Mouse (Mus musculus): ENCODE measurements around the gene Fam161a.
A peak's percentile ranks its signal among the peaks of the same experiment; 100 is the strongest.
"Not testable (repeated sequence)": the region's sequence is repeated elsewhere in the genome, so short reads cannot be mapped to it uniquely, and the experiment has no call there.

The Fam161a gene

GRCm38 (mm10) chr11:23049642-23050041 lies 42.3 kb downstream of the Fam161a start:
- DNase-seq (ENCODE audit: low read depth, low spot score), result no peak

- no peak for DNase-seq (ENCODE audit: low read depth, low spot score)
Observed at GRCm38 (mm10) chr11:23052353-23052752, 45.0 kb downstream of the Fam161a start.

- no peak for DNase-seq (ENCODE audit: low read depth, low spot score)
Observed at GRCm38 (mm10) chr11:23063153-23063552, 55.8 kb downstream of the Fam161a start.

GRCm38 (mm10) chr11:23063857-23064256 lies 56.5 kb downstream of the Fam161a start:
- DNase-seq (ENCODE audit: low read depth, low spot score), result peak; percentile 26

GRCm38 (mm10) chr11:23064276-23064675 lies 56.9 kb downstream of the Fam161a start:
- DNase-seq (ENCODE audit: low read depth, low spot score), result not testable (repeated sequence)

GRCm38 (mm10) chr11:23065167-23065668 lies 57.9 kb downstream of the Fam161a start:
- DNase-seq (ENCODE audit: low read depth, low spot score), result no peak

- peak; percentile 87 for DNase-seq (ENCODE audit: low read depth, low spot score)
Observed at GRCm38 (mm10) chr11:23067395-23068136, 60.2 kb downstream of the Fam161a start.

GRCm38 (mm10) chr11:23068201-23068600 lies 60.9 kb downstream of the Fam161a start:
- DNase-seq (ENCODE audit: low read depth, low spot score), result no peak

GRCm38 (mm10) chr11:23068986-23069385 lies 61.7 kb downstream of the Fam161a start:
- DNase-seq (ENCODE audit: low read depth, low spot score), result not testable (repeated sequence)

- peak; percentile 73 for DNase-seq (ENCODE audit: low read depth, low spot score)
Observed at GRCm38 (mm10) chr11:23074841-23075240, 67.5 kb downstream of the Fam161a start.

- DNase-seq (ENCODE audit: low read depth, low spot score), result no peak
Observed at GRCm38 (mm10) chr11:23078541-23078940, 71.2 kb downstream of the Fam161a start.

Measured in telencephalon, adult 2 months (tissue).